Mouse (Mus musculus) midbrain, embryonic 15.5 days (tissue): ENCODE measurements around the gene Gm17509. TPM values are rescaled to one million over a fixed set of nuclear protein-coding genes. Genes with fewer than 3 reads are reported as not detected.
"Not testable (repeated sequence)": the region's sequence is repeated elsewhere in the genome, so short reads cannot be mapped to it uniquely, and the experiment has no call there.

Experiments
- ATAC-seq: fragments of 200-750 bp; cut with Nextera tagmentation; replicated peaks from 2 replicates; pipeline ENCODE4 v1.8.0; 2017; ENCODE audit warnings: moderate TSS enrichment
- H3K27ac ChIP-seq: fragments of 300-500 bp; sonication (generic); 2 replicates; pipeline ENCODE4 v1.5.1; 2015; ENCODE audit warnings: mild to moderate bottlenecking, inconsistent platforms
- H3K27me3 ChIP-seq: fragments of 300-500 bp; sonication (generic); replicated peaks from 2 replicates; pipeline ENCODE4 v1.6.1; 2015; ENCODE audit warnings: inconsistent platforms
- H3K36me3 ChIP-seq: fragments of 300-500 bp; sonication (generic); replicated peaks from 2 replicates; pipeline ENCODE4 v1.6.1; 2015; ENCODE audit warnings: inconsistent platforms
- H3K4me1 ChIP-seq: fragments of 300-500 bp; sonication (generic); 2 replicates; pipeline ENCODE4 v1.6.1; 2015; ENCODE audit warnings: inconsistent platforms
- H3K4me2 ChIP-seq: fragments of 300-500 bp; sonication (generic); 2 replicates; pipeline ENCODE4 v1.6.1; 2015; ENCODE audit warnings: inconsistent platforms, mild to moderate bottlenecking, moderate library complexity
- H3K4me3 ChIP-seq: fragments of 300-500 bp; sonication (generic); 2 replicates; pipeline ENCODE4 v1.5.1; 2015; ENCODE audit warnings: mild to moderate bottlenecking, inconsistent platforms
- H3K9ac ChIP-seq: fragments of 300-500 bp; sonication (generic); 2 replicates; pipeline ENCODE4 v1.6.1; 2015; ENCODE audit warnings: mild to moderate bottlenecking, inconsistent platforms
- H3K9me3 ChIP-seq: fragments of 300-500 bp; sonication (generic); 2 replicates; pipeline ENCODE4 v1.6.1; 2016; ENCODE audit warnings: inconsistent platforms
- WGBS: fragments of 180-500 bp; shearing (Covaris S2); methylation state at CpG from one replicate; pipeline ENCODE4 v1.1.7; 2015; ENCODE audit warnings: mixed read lengths; 5-methylcytosine and 5-hydroxymethylcytosine counted together
- polyA plus RNA-seq: library from polyadenylated mRNA; unstranded; fragments of >200 nt; fragmentation: Nextera tagmentation; extraction: Ambion mirVana; gene quantifications from 2 replicates; pipeline ENCODE4 v1.2.1, GENCODE M21; 2015

Gm17509 gene
- polyA plus RNA-seq, 1 experiment from 2014 or later = 0.46 TPM

DNA sequence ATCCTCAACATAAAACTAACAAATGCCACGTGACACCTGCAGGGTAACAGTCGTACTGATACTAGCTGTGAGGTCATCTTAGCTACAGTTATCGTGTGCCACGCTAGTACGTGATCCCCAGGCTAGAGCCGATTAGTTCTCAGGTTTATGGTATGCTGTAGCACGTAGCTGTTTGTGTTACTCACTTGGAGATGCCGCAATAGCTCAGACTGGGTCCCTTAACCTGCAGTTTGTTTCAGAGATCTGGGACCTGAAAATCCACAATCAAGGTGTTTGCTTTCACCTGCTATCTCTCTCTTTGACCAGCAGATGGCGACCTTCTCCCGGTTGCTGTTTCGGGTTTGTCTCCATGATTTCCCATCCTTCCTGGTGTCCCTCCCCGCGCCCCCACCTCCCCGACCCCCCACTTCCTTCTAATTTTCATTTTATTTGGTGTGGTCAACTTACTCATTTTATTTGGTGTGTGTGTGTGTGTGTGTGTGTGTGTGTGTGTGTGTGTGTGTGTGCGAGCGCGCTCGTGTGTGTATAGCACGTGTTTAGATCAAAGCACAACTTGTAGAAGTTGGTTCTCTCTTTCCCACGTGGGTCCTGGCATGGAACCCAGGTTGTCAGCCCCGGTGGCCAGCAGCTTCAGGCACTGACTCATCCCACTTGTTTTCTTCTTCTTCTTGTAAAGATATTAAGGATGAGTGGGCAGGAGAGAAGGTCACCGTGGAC, 18.0 kb downstream of the Gm17509 start:
- Histone ChIP-seq H3K27me3 (no peaks in the 10 kb centered on the region), H3K9me3 (no peaks in the 10 kb centered on the region), H3K9ac (no peak overlapping the region), H3K4me3 (no peak overlapping the region), H3K4me1 (no peaks in the 10 kb centered on the region), H3K27ac (no peak overlapping the region), H3K4me2 (no peak overlapping the region), H3K36me3 (no peaks in the 10 kb centered on the region)
- 52% methylated on average over 22 of the region's 22 CpGs for WGBS
- peak; percentile 72 for ATAC-seq

DNA sequence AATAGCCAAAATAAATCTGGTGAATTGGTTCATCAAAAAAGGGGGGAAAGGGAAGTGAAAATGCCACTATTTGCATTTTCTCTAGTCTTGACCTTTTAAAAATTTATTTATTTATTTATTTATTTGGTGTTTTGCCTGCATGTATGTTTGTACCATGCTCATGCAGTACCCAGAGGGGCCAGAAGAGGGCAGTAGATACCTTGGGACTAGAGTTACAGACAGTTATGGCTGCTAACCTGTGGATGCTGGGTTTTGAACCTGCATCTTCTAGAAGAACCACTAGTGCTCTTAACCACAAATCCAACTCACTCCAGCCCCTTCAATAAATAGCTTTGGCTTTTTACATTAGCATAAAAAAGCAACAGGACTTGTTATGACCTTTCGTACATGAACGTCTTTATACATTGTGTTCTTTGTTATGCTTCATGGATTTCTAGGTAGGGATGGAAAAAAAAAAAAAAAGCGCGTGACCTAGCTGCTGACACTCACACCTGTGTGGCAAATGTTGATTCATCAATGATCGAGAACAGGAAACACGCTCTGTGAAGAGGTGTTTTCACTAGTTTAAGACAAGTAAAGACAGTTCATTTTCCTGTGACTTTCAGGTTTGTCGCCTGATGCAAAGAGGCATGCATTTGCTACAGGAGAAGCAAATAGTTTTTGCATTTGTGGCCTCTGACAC, 22.3 kb downstream of the Gm17509 start:
- no peaks in the 10 kb centered on the region for H3K9me3 ChIP-seq
- no peak overlapping the region for H3K4me2 ChIP-seq
- H3K4me3 ChIP-seq = no peak overlapping the region
- no peak overlapping the region for H3K9ac ChIP-seq
- H3K27me3 ChIP-seq = no peaks in the 10 kb centered on the region
- whole genome bisulfite sequencing = 87% methylated on average over 7 of the region's 7 CpGs
- no peaks in the 10 kb centered on the region for H3K36me3 ChIP-seq
- ATAC-seq = no peak
- no peaks in the 10 kb centered on the region for H3K4me1 ChIP-seq
- H3K27ac ChIP-seq = no peak overlapping the region

DNA sequence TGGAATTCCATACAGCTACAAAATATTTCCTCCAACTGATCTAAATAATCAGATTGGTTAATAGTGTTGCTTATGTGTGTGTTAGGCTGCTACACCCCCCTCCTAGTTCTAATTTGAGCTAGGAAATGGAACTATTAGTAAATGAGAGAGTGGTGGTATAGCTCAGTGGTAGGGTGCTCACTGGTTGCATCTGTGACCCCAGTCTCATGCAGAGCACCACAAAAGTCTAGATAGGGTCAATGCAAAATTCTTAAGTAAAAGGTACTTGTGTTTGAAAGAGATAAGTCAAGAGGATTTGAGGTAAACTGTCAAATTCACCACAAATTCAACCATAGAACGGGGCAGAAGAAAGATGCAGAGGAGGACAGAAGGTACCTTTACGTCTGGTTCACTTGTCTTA, 23.2 kb downstream of the Gm17509 start:
- no peak overlapping the region for H3K9ac ChIP-seq
- H3K4me2 ChIP-seq = no peak overlapping the region
- H3K4me1 ChIP-seq = no peaks in the 10 kb centered on the region
- no peaks in the 10 kb centered on the region for H3K36me3 ChIP-seq
- H3K4me3 ChIP-seq = no peak overlapping the region
- H3K27ac ChIP-seq = no peak overlapping the region
- no peaks in the 10 kb centered on the region for H3K27me3 ChIP-seq
- WGBS = 93% methylated on average over 2 of the region's 2 CpGs
- no peak for ATAC-seq
- no peaks in the 10 kb centered on the region for H3K9me3 ChIP-seq

DNA sequence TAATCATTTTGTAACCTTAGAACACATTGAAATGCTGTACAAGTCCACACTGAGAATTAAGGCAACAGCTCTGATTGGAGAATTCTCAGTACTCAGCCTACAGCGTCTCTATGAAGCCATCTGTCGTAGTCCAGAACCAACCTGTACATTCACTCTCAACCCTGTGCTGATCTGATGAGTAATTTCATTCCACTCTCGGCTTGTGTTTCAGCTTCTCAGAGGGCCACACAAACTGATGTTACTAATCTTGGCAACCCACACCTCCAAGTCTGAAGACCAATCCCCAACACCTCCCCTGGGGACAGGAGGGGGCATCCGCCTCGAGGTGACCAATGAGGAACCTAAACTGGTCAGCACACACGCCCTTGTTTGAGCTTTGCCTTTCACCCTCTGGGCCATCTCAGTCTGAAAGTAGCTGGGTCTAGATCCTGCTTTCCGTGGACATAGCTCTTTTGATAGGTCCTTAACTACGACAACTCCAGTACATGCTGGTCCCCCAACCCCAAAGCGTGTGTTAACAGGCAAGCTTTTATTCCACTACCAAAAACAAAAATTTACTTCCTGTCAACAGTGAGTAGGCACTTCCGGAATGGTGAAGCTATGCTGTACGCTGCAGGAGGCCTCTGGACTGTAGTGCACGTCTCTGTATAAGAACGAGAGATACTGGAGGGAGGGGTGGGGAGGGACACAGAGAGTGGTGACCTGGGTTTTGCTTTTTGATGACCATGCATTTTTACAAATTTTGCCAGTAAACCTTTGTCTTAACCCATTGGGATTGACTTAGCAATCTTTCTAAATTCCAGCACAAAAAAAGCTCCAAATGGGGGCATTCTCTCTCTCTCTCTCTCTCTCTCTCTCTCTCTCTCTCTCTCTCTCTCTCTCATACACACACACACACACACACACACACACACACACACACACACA, 25.0 kb downstream of the Gm17509 start:
- no peak overlapping the region for H3K4me3 ChIP-seq
- no peak overlapping the region for H3K9ac ChIP-seq
- H3K27me3 ChIP-seq = no peaks in the 10 kb centered on the region
- H3K9me3 ChIP-seq = no peaks in the 10 kb centered on the region
- no peak overlapping the region for H3K27ac ChIP-seq
- no peaks in the 10 kb centered on the region for H3K36me3 ChIP-seq
- H3K4me2 ChIP-seq = no peak overlapping the region
- 90% methylated on average over 13 of the region's 13 CpGs for WGBS
- no peak for ATAC-seq
- H3K4me1 ChIP-seq = no peaks in the 10 kb centered on the region

DNA sequence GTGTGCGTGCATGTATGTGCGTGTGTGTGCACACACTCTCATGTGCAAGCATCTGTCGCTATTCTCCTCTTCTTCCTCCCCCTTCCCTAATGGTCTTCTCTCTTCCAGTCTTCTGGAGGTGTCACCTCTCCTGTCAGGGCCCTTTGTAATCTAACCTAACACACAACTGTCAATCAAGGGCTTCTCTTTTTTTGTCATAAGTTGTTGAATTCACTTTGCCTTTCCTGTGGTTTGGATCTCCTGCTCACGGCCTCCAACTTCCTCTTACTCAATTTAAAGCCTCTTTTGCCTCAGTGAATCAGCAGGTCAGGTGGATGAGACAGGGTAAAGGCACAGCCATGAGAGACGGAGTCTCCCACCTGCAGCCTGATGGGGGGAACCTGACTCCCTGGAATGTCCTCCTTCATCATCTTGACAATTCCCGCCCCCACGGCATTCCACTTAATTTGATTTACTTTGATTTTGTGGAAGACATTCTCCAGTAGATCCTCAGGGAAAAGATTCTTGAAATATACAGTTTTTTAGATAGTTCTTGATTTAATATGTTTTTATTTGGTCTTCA, 27.4 kb downstream of the Gm17509 start:
- Histone ChIP-seq H3K4me3 (no peak overlapping the region), H3K4me2 (no peak overlapping the region), H3K9me3 (no peaks in the 10 kb centered on the region), H3K27me3 (no peaks in the 10 kb centered on the region), H3K9ac (no peak overlapping the region), H3K36me3 (no peaks in the 10 kb centered on the region), H3K4me1 (no peaks in the 10 kb centered on the region), H3K27ac (no peak overlapping the region)
- ATAC-seq = no peak
- WGBS = 85% methylated on average over 7 of the region's 7 CpGs

DNA sequence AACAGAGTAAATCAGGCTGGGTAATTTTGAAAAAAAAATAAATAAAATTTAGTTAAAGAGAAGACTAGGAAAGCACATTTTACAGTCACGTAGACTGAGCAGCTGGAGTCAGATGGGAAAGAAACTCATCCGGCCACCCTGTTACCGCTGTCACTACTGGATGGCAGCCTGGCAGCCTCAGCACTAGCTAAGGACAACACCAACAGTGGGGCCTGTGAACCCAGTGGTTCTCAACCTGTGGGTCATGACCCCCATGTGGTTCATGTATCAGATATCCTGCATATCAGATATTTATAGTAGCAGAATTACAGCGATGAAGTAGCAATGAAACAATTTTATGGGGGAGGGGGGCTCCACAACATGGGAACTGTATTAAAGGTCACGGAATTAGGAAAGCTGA, 28.7 kb downstream of the Gm17509 start:
- no peak overlapping the region for H3K9ac ChIP-seq
- H3K4me3 ChIP-seq = no peak overlapping the region
- H3K27me3 ChIP-seq = no peaks in the 10 kb centered on the region
- ATAC-seq = no peak
- H3K27ac ChIP-seq = no peak overlapping the region
- H3K9me3 ChIP-seq = no peaks in the 10 kb centered on the region
- H3K4me2 ChIP-seq = no peak overlapping the region
- H3K4me1 ChIP-seq = no peaks in the 10 kb centered on the region
- 89% methylated on average over 5 of the region's 5 CpGs for WGBS
- no peaks in the 10 kb centered on the region for H3K36me3 ChIP-seq

DNA sequence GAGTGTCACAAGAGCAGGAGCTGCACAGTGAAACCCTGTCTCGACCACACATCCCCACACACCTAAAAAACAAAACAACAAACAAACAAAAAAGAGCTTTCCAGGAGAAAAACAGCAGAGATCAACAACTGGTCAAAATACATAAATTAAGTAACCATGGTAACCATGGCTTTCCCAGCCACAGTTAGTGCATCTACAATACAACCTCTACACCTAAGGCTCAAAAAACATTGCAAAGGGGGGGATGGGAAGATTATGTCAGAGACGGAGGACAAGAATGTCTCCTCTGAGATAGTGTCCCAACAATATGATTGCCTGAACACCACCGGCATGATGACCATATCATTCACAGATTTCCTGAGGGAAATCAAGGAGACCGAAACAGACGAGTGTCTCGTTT, 35.5 kb downstream of the Gm17509 start:
- WGBS = 71% methylated on average over 6 of the region's 6 CpGs
- Histone ChIP-seq H3K4me3 (no peak overlapping the region), H3K9ac (no peak overlapping the region), H3K4me1 (no peaks in the 10 kb centered on the region), H3K27ac (no peak overlapping the region), H3K9me3 (no peaks in the 10 kb centered on the region), H3K27me3 (no peaks in the 10 kb centered on the region), H3K4me2 (no peak overlapping the region), H3K36me3 (no peaks in the 10 kb centered on the region)
- peak; percentile 69 for ATAC-seq

DNA sequence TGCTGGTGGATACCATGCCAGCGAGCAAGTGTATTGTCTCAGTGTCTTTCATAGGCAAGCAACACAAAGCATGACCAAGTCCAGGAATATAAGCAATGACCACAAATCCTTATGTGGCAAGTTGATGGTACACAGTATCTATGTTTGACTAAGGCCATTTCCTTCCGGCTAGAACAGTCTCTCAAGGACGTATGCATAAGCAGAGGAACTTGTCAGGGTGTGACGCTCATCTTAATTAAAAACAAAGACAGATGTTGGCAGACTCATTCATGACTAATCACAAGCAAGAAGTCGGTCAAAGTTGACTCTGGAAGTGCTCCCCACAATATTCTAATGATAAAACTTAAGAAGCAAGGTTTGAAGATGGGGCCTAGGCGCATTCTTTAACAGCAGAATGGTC, 37.6 kb downstream of the Gm17509 start:
- no peak overlapping the region for H3K4me3 ChIP-seq
- H3K9ac ChIP-seq = no peak overlapping the region
- no peak overlapping the region for H3K4me2 ChIP-seq
- no peaks in the 10 kb centered on the region for H3K36me3 ChIP-seq
- no peaks in the 10 kb centered on the region for H3K9me3 ChIP-seq
- ATAC-seq = no peak
- H3K27ac ChIP-seq = no peak overlapping the region
- WGBS = 84% methylated on average over 6 of the region's 6 CpGs
- no peaks in the 10 kb centered on the region for H3K27me3 ChIP-seq
- H3K4me1 ChIP-seq = no peaks in the 10 kb centered on the region

DNA sequence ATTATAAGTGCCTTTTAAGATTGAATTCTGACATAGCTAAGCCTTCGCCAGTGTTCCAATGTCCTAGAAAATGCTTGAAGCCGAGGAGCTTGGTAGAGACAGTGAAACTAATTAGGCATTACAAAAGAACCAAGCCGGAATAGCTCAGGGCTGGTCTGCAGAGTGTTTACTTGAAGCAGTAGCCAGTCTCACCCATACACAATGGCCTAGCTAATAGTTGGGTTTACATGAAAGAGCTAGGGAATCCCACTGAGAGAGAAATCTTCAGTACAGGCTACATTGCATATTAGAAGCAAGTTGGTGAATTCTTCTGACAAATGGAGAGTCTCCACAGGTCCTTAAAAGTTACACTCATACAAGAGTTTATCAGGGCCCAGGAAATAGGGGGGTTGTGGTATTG, 40.0 kb downstream of the Gm17509 start:
- not testable (repeated sequence) for H3K4me2 ChIP-seq, H3K27me3 ChIP-seq, H3K36me3 ChIP-seq, H3K4me1 ChIP-seq, H3K27ac ChIP-seq, ATAC-seq, H3K4me3 ChIP-seq, H3K9me3 ChIP-seq, H3K9ac ChIP-seq
- 51% methylated on average over 3 of the region's 3 CpGs for WGBS

Other genes starting within 250 kb of the Gm17509 start
- gene Parp8, start 195.5 kb downstream of the Gm17509 start, polyA plus RNA-seq = 29.5 and 32.2 TPM in 2 replicates
- gene Emb, start 12.5 kb downstream of the Gm17509 start, polyA plus RNA-seq = 12.2 and 12.5 TPM in 2 replicates